Mouse (Mus musculus) mammary gland, adult 2 months (tissue): Measurements from ENCODE around the gene Naa38. TPM values are rescaled to one million over a fixed set of nuclear protein-coding genes. Genes with fewer than 3 reads are reported as not detected.

ENCODE experiments used
- polyA plus RNA-seq: library from polyadenylated mRNA; depleted of rRNA; stranded (reverse); fragments of >200 nt; gene quantifications from 2 replicates; pipeline ENCODE4 v1.2.3, GENCODE M21; 2012; ENCODE audit warnings: low replicate concordance; rRNA removed

The Naa38 gene
- 151 and 175 TPM in 2 replicates for polyA plus RNA-seq

DNA sequence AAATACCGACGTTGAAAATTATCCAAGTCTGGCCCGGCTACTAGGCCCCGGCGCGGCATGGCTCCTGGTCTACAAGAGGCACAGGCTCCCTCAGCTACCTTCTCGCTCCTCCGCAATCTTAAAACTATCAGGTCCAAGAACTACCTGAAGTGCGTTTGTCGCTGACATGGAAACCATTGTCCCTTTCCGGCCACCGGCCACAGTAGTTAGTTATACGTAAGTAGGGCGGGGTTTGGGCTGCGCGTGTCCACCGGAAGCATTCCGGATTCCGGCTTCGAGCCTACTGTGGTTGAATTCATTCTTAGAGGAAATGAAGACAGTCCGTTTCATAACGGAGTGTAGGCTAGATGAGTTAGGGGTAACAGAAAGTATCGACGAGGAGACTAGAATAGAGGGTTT lies at the start of gene Naa38, which contains the start of gene Cyb5d1:
Naa38 (plus strand) TSS at position 253 of the 399 bp plus-strand sequence.
Cyb5d1 (minus strand) TSS at position 397 of the 399 bp plus-strand sequence.

DNA sequence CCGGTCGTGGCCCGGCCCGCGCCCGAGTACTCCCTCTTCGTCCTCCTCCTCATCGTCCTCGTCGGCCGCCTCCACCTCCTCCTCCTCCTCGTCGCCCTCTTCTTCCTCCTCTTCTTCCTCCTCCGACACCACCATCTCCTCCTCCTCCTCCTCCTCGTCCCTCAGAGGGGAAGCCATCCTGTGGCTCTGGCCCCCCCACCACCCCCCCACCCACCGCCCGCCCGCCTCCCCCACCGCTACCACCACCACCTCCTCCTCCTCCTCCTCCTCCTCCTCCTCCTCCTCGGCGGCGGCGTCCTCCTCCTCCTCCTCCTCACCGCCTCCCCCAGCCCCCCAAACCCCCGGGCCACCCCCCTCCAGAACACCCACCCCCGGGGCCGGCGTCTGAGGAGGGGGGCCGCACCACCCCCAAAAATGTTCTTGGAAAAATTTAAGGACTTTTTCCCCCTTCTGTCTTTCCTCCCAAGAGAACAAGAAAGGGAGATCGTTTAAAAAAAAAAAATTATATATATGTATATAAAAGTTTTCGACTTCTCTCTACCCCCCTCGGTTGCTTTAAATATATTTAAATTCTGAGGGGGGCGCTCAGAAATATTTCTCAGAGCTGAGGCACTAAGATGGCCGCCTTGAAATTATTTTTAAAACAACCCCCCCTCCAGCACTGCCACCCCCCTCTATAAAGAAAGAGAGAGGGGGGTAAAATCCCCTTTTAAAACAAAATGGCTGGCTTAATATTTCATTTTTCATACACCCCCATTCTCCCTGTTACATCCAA lies 25.9 kb upstream of the Naa38 start, which contains the start of gene Chd3:
Chd3 (minus strand) TSS at position 192 of the 775 bp plus-strand sequence.

GRCm38 (mm10) chr11:69398059-69398458 lies 2.8 kb downstream of the Naa38 start, which contains the start of gene Tmem88:
TSS of gene Tmem88 (minus strand) at chr11:69398234.

DNA sequence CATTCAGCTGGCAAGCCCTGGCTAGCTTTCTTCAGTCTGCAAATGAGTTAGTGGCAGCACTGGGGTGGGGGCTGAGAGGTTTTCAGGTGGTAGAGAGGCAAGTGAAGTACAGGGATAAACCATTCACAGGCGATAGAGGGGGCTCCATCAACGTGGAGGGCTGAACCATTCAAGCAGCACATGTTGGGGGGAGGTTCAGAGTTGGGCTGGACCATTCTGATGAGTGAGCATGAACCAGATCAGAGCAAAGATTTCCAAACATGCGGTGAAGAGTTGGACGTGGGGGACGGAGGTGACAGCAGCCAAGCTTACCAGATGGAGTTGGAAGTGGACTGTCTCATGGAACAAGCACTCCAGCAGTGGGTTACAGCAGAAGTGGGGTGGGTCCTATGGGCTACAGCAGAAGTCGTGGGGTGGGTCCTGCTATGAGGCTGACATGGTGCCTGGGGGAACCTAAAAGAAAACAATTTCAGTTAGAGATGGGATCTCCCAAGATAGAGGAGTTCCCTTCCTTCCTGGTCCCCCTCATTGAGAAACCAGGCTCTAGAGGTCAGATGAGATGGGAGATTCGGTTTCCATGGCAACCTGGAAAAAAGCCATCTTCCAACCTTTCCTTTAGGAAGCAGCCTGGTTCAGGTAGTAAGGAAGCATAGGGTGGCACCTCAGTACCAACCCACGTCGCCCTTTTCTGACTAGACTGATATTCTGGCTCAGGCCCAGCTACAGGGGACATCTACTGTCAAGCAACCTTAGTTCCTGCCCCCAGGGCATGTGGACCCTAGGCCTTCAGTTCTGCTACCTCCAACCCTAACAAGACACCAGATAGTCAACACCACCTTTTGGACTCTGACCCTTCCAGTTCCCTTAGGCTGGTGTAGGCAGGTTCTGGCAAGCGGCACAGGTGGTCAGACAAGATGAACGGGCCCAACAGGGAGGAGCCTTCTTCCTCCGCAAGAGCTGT lies 18.2 kb downstream of the Naa38 start, which contains the start of gene Kdm6b:
Kdm6b (minus strand) TSS at position 455 of the 961 bp plus-strand sequence.

Other genes starting within 250 kb of the Naa38 start
- gene Alox12b, start 238.5 kb upstream of the Naa38 start, polyA plus RNA-seq: 0.05 and 1.6 TPM in 2 replicates
- gene Alox8, start 197.6 kb upstream of the Naa38 start, polyA plus RNA-seq: 0.08 TPM in 1 of 2 replicates, not detected in the other
- gene Gucy2e, start 158.5 kb upstream of the Naa38 start, polyA plus RNA-seq: 0.14 and 0.24 TPM in 2 replicates
- 6.4 and 7.9 TPM in 2 replicates for gene Cntrob, start 71.7 kb upstream of the Naa38 start, polyA plus RNA-seq
- 31.5 and 86.9 TPM in 2 replicates for gene Trappc1, start 71.5 kb upstream of the Naa38 start, polyA plus RNA-seq
- 2.1 and 2.7 TPM in 2 replicates for gene Kcnab3, start 69.2 kb upstream of the Naa38 start, polyA plus RNA-seq
- gene Rnf227, start 55.0 kb upstream of the Naa38 start, polyA plus RNA-seq: 0.36 and 2.5 TPM in 2 replicates
- gene Chd3, start 26.1 kb upstream of the Naa38 start, polyA plus RNA-seq: 109 and 197 TPM in 2 replicates
- 17.6 and 18.6 TPM in 2 replicates for gene Cyb5d1, start 144 bp downstream of the Naa38 start, polyA plus RNA-seq
- 51.2 and 75.7 TPM in 2 replicates for gene Tmem88, start 2.7 kb downstream of the Naa38 start, polyA plus RNA-seq
- gene Kdm6b, start 18.2 kb downstream of the Naa38 start, polyA plus RNA-seq: 8.2 and 21.0 TPM in 2 replicates
- 0.20 and 0.27 TPM in 2 replicates for gene Dnah2, start 153.6 kb downstream of the Naa38 start, polyA plus RNA-seq
- gene Efnb3, start 164.7 kb downstream of the Naa38 start, polyA plus RNA-seq: 1.1 and 2.5 TPM in 2 replicates
- gene Wrap53, start 184.8 kb downstream of the Naa38 start, polyA plus RNA-seq: 19.0 and 19.8 TPM in 2 replicates
- 122 and 145 TPM in 2 replicates for gene Trp53, start 184.9 kb downstream of the Naa38 start, polyA plus RNA-seq
- 11.6 and 60.5 TPM in 2 replicates for gene Atp1b2, start 210.5 kb downstream of the Naa38 start, polyA plus RNA-seq
- gene Shbg, start 222.4 kb downstream of the Naa38 start, polyA plus RNA-seq: 0.08 TPM in 1 of 2 replicates, not detected in the other
- 2.1 and 6.7 TPM in 2 replicates for gene Sat2, start 226.5 kb downstream of the Naa38 start, polyA plus RNA-seq
- gene Fxr2, start 237.5 kb downstream of the Naa38 start, polyA plus RNA-seq: 50.5 and 57.2 TPM in 2 replicates